Mouse (Mus musculus): ENCODE results near the gene Stpg4. TPM values are rescaled to one million over a fixed set of nuclear protein-coding genes. Genes with fewer than 3 reads are reported as not detected.

Stpg4 gene
- polyA plus RNA-seq, 1 experiment from 2014 or later = not detected

DNA sequence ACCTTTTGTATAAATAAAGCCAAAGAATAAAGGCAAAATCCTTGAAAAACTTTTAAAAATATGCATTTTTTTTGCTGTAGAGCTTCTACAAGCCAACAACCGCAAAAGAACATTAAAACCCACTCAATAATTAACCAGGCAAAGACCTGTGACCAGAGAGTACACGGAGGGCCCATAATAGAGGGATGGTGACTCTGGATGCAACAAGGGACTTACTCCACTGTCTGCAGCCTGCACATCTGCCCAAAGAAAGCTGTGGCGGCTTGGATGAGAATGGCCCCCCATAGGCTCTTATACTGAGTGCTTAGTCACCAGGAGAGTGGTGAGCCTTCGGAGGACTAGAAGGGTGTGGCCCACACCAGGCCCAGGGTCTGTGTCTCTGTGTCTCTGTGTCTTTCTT lies 24.1 kb downstream of the Stpg4 start:
- Histone ChIP-seq H3K4me1 (no peaks in the 10 kb centered on the region), H3K4me2 (replicated peaks) (no peak overlapping the region), H3K9me3 (no peaks in the 10 kb centered on the region), H3K36me3 (no peaks in the 10 kb centered on the region), H3K27ac (replicated peaks) (no peak overlapping the region), H3K4me3 (no peak overlapping the region), H3K27me3 (no peaks in the 10 kb centered on the region), H3K9ac (replicated peaks) (no peak overlapping the region)
- WGBS = 88% methylated on average over 4 of the region's 4 CpGs
- no peak for ATAC-seq (replicated peaks)

DNA sequence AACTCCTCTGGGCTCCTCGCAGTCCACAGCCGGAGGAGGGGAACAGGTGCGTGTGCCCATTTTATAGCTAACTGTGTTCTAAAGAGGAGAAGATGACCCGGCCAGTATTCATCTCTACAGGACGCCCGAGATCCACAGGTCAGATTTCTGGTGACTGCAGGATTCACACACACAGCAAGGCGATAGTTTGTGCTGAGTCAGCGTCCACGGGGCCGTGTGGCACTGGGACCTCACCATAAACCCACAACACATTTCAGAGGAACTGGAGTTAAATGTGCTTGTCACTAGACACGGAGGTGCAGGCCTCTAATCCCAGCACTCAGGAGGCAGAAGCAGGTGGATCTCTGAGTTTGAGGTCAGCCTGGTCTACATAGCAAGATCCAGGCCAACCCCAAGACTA lies 25.1 kb downstream of the Stpg4 start:
- Histone ChIP-seq H3K4me2 (replicated peaks) (no peak overlapping the region), H3K4me3 (no peak overlapping the region), H3K27ac (replicated peaks) (no peak overlapping the region), H3K36me3 (no peaks in the 10 kb centered on the region), H3K9me3 (no peaks in the 10 kb centered on the region), H3K9ac (replicated peaks) (no peak overlapping the region), H3K4me1 (no peaks in the 10 kb centered on the region), H3K27me3 (no peaks in the 10 kb centered on the region)
- ATAC-seq (replicated peaks) = no peak
- WGBS = 93% methylated on average over 11 of the region's 11 CpGs

DNA sequence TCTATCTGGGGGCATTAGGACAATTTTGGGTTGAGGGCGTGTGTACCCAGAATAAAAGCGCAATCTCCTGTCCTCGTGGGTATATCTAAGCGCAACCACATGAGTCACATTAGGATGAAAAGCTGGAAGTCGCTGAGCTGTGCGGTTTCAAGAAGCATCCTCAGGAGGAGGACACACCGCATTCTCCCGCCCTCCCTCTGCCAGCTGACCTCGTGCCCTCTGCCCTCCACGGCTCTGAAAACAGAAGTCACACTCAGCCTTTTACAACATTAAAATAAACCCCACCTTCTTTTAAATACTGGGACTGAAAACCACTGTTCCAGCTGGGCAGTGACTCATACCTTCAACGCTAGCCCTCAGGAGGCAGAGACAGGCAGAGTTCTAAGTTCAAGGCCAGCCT lies 30.5 kb downstream of the Stpg4 start:
- no peaks in the 10 kb centered on the region for H3K36me3 ChIP-seq
- no peak overlapping the region for H3K4me3 ChIP-seq
- no peaks in the 10 kb centered on the region for H3K9me3 ChIP-seq
- no peak overlapping the region for H3K4me2 ChIP-seq (replicated peaks)
- 86% methylated on average over 11 of the region's 11 CpGs for WGBS
- H3K27ac ChIP-seq (replicated peaks) = no peak overlapping the region
- no peaks in the 10 kb centered on the region for H3K4me1 ChIP-seq
- no peak for ATAC-seq (replicated peaks)
- H3K9ac ChIP-seq (replicated peaks) = no peak overlapping the region
- no peaks in the 10 kb centered on the region for H3K27me3 ChIP-seq

DNA sequence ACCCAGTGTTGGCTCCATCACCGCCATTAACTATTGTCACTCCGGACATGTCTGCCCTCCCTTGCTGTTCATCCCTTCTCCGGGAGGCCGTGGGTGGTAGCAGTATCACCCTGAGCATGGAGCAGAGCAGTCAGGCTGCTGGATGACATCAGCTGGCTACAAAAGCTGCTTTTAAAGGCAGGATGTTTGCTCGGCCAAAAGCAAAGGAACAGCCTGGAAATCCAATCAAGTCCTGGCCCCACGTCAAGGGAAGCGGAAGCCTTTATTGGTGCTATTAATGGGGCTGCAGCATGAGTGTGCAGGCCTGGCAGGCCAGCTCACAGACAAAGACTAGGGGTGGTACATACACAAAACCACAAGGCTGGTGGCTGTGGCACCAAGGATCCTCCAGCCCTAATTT lies 36.3 kb downstream of the Stpg4 start:
- Histone ChIP-seq H3K4me3 (no peak overlapping the region), H3K9me3 (no peaks in the 10 kb centered on the region), H3K4me2 (replicated peaks) (no peak overlapping the region), H3K36me3 (no peaks in the 10 kb centered on the region), H3K9ac (replicated peaks) (no peak overlapping the region), H3K27me3 (no peaks in the 10 kb centered on the region), H3K4me1 (peaks cover 9% of the 10 kb centered on the region), H3K27ac (replicated peaks) (0 out of 2 replicates have a peak overlapping the region, but pooled peaks have one; percentile 25)
- peak; percentile 62; the same call in 1 of the 2 replicates for ATAC-seq (replicated peaks)
- 45% methylated on average over 7 of the region's 7 CpGs for WGBS

DNA sequence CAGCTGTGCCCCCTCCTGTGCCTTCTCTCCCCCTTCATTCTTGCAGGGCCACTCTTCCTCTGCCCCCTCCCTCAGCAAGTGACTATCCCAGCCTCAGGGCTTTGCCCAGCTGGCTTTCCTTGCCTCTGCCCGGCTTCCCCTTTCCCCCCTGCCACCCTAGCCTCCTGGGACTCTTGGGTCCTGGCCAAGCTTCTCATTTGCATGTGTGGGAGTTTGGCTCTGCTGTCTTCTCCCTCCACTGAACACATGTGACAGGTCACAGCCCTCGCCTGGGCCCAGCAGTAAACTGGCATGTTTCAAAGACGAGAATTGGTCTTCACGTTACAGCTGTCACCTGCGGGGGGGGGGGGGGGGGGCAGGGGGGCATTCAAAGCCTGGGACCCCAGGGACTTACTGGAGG lies 40.5 kb downstream of the Stpg4 start:
- Histone ChIP-seq H3K4me2 (replicated peaks) (no peak overlapping the region), H3K4me1 (peaks cover 9% of the 10 kb centered on the region), H3K4me3 (no peak overlapping the region), H3K9ac (replicated peaks) (no peak overlapping the region), H3K9me3 (no peaks in the 10 kb centered on the region), H3K27ac (replicated peaks) (no peak overlapping the region), H3K27me3 (no peaks in the 10 kb centered on the region), H3K36me3 (no peaks in the 10 kb centered on the region)
- peak; percentile 55; the same call in 1 of the 2 replicates for ATAC-seq (replicated peaks)
- WGBS = 0% methylated on average over 4 of the region's 5 CpGs

DNA sequence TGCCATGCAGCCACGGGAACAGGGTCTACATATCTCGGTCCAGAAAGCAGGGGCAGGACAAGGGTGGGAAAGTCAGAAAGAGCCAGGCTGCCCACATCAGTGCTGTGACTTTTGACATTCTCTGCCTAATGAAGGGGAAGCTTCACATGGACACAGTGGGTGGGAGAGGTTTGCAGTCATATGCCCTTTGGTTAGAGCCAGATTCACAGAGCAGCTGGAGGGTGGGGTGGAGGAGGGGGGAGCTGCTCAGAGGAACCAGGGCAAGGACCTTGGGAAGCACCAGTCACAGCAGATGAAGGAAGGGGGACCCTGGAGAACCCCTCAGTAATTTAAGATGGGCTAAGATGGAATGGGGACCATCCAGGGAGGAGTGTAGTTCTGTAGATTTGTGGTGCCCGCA lies 41.7 kb downstream of the Stpg4 start:
- Histone ChIP-seq H3K4me1 (peaks cover 6% of the 10 kb centered on the region), H3K27me3 (no peaks in the 10 kb centered on the region), H3K36me3 (no peaks in the 10 kb centered on the region), H3K9ac (replicated peaks) (no peak overlapping the region), H3K27ac (replicated peaks) (no peak overlapping the region), H3K4me3 (no peak overlapping the region), H3K4me2 (replicated peaks) (no peak overlapping the region), H3K9me3 (no peaks in the 10 kb centered on the region)
- ATAC-seq (replicated peaks) = no peak
- 80% methylated on average over 3 of the region's 3 CpGs for WGBS

DNA sequence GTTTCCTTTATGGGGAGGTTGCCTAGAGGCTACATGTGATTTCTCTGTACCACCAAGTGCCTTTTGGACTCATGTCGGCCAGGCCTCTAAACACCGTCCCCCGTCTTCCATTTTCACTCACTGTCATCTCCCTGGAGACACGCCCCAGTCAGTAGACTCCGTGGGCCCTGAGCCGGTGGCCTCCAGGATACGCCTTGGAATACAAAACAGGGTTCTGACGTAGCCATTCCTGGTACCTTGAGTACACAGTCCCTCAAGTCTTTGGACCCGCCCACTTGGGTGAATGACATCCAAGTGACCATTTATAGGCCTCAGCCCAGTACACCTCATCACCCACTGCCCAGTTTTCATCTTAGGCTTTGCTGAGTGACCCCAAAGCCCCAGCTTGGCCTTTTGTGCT lies 46.9 kb downstream of the Stpg4 start:
- no peaks in the 10 kb centered on the region for H3K36me3 ChIP-seq
- no peak overlapping the region for H3K4me2 ChIP-seq (replicated peaks)
- no peak overlapping the region for H3K9ac ChIP-seq (replicated peaks)
- H3K27ac ChIP-seq (replicated peaks) = no peak overlapping the region
- peaks cover 31% of the 10 kb centered on the region for H3K4me1 ChIP-seq
- no peak for ATAC-seq (replicated peaks)
- no peaks in the 10 kb centered on the region for H3K27me3 ChIP-seq
- 88% methylated on average over 9 of the region's 9 CpGs for WGBS
- H3K4me3 ChIP-seq = no peak overlapping the region
- H3K9me3 ChIP-seq = no peaks in the 10 kb centered on the region

DNA sequence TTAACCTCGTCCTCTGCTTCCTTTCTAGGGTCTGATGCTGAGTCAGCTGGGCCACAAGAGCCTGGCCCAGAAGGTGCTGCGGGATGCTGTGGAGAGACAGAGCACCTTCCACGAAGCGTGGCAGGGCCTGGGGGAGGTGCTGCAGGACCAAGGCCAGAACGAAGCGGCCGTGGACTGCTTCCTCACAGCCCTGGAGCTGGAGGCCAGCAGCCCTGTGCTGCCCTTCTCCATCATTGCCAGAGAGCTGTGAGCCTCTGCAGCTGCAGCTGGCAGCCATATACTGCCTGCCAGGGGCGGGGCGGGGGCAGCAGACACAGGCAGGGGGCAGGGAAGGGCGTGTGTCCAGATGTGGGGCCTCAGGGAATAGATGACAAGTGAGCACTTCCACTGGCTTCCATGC lies 47.7 kb downstream of the Stpg4 start:
- H3K27me3 ChIP-seq = no peaks in the 10 kb centered on the region
- H3K4me2 ChIP-seq (replicated peaks) = no peak overlapping the region
- ATAC-seq (replicated peaks) = no peak
- H3K36me3 ChIP-seq = no peaks in the 10 kb centered on the region
- 66% methylated on average over 10 of the region's 10 CpGs for WGBS
- H3K4me1 ChIP-seq = peaks cover 31% of the 10 kb centered on the region
- H3K9ac ChIP-seq (replicated peaks) = no peak overlapping the region
- no peak overlapping the region for H3K4me3 ChIP-seq
- no peaks in the 10 kb centered on the region for H3K9me3 ChIP-seq
- 0 out of 2 replicates have a peak overlapping the region, but pooled peaks have one; percentile 3 for H3K27ac ChIP-seq (replicated peaks)

DNA sequence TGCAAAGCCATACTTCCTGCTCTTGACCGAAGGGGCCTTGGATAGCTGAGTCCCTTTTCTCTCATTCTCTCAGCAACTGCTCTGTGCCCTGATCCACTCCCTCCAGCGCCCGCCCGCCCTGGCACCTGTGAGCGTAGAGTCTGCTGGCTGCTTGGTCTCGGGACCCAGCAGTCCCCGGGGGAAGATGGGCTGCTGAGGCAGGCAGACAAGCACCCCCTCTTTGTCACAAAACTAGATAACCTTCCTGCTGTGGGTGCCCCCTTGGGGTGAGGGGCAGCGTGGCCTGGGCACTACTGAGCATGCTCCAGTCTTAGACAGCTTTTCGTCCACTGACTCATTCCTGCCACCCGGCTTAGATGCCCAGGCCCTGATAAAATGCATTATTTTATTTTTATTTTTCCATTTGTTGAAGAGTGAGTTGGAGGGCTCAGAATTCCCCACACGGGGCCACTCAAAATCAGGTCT lies 48.3 kb downstream of the Stpg4 start:
- Histone ChIP-seq H3K9me3 (no peaks in the 10 kb centered on the region), H3K36me3 (no peaks in the 10 kb centered on the region), H3K4me1 (peaks cover 31% of the 10 kb centered on the region), H3K9ac (replicated peaks) (no peak overlapping the region), H3K4me3 (no peak overlapping the region), H3K4me2 (replicated peaks) (no peak overlapping the region), H3K27ac (replicated peaks) (peak overlapping the region; percentile 68), H3K27me3 (no peaks in the 10 kb centered on the region)
- 75% methylated on average over 11 of the region's 11 CpGs for WGBS
- ATAC-seq (replicated peaks) = no peak; the same call in 1 of the 2 replicates

DNA sequence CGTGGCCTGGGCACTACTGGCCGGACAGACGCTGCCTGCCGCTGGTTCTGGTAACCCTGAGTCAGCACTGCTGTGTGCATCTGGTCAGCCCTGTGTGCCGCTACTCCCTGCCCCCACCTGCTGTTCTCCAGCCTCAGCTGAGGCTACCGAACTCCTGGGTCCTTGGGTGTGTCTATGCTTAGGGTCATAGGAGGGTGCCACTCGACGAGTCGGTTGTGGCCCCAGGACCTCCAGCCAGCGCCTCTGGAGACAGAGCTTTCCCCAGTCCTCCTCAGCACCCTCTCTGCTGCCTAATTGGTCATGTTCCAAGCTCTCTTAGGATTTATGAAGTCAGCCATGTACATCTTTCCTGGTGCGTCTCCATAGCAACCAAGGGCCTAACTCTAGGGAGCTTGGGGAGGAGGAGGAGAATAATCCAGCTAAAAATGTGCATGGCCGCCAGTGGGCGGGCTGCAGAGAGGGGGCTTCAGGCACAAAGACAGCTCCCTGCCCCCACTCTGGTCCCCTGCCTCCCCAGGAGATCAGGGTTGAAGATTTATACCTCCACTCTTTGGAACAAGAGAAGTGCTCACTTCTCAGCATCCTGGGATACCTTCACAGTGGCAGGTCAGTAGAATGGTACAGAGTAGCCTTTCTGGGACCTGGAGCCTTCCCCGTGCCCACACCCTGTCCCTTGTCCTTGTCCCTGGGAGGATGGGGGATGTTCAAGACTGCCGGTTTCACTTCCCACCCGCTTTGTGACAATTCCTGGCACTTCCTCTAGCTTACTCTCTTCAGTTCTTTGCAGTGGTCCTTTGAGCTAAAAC lies 49.0 kb downstream of the Stpg4 start:
- WGBS = 49% methylated on average over 16 of the region's 16 CpGs
- ATAC-seq (replicated peaks) = peak; percentile 68
- no peak overlapping the region for H3K4me2 ChIP-seq (replicated peaks)
- H3K27me3 ChIP-seq = no peaks in the 10 kb centered on the region
- H3K4me1 ChIP-seq = peaks cover 31% of the 10 kb centered on the region
- H3K9ac ChIP-seq (replicated peaks) = no peak overlapping the region
- no peak overlapping the region for H3K4me3 ChIP-seq
- H3K9me3 ChIP-seq = no peaks in the 10 kb centered on the region
- peak overlapping the region; percentile 68 for H3K27ac ChIP-seq (replicated peaks)
- no peaks in the 10 kb centered on the region for H3K36me3 ChIP-seq

DNA sequence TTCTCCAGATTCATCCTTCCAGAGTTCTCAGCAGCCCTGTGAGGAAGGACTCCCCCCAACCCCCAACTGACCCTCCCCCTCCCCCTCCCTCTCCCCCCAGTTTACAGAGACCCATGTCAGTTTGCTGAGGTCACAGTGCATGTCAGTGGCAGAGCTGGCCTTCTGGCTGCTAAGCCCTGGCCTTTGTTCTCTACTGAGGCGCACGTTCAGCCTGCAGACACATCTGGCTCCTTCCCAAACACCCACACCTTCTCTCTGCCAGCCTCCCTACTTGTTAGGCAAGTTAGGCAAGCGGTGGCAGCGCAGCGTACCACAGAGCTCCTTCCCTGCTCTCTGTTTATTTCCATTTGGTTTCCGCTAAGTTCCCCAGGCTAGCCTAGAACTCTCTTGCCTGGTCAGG lies 50.0 kb downstream of the Stpg4 start:
- H3K4me1 ChIP-seq = peaks cover 39% of the 10 kb centered on the region
- ATAC-seq (replicated peaks) = no peak
- no peaks in the 10 kb centered on the region for H3K9me3 ChIP-seq
- WGBS = 43% methylated on average over 6 of the region's 6 CpGs
- no peak overlapping the region for H3K4me3 ChIP-seq
- H3K27ac ChIP-seq (replicated peaks) = peak overlapping the region; percentile 68; the same call in 1 of the 2 replicates
- H3K36me3 ChIP-seq = no peaks in the 10 kb centered on the region
- no peak overlapping the region for H3K9ac ChIP-seq (replicated peaks)
- H3K4me2 ChIP-seq (replicated peaks) = no peak overlapping the region
- no peaks in the 10 kb centered on the region for H3K27me3 ChIP-seq

DNA sequence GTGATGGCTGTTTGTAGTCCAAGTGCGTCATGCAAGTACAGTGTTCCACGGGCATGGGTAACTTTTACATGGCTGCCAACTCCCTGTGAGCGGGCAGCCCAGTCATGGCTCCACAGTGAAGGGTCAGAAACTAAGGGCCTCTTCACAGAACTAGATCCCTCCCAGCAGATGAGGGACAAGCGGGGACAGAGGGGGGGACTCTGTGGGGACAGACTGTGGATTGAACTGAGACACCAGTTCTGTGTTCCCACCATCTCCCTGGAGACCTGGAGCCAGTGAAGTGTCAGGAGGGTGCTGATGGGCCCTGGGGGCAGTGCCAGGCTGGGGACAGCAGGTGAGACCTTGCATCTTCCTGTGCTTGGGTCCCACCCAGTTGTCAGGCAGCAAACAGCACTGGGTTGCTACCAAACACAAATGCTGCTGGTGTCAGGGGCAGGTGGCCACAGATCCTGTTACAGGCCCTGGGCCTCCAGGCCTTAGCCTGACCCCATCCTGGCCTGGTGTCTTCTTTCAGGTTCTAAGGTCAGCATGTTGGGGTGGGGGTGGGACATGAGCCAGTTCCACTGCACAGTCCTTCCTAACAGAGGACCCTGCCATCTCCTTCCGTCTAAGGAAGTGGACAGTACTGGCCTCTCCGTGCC lies 50.6 kb downstream of the Stpg4 start:
- Histone ChIP-seq H3K27me3 (no peaks in the 10 kb centered on the region), H3K4me2 (replicated peaks) (no peak overlapping the region), H3K4me3 (no peak overlapping the region), H3K27ac (replicated peaks) (no peak overlapping the region), H3K4me1 (peaks cover 45% of the 10 kb centered on the region), H3K36me3 (no peaks in the 10 kb centered on the region), H3K9ac (replicated peaks) (no peak overlapping the region), H3K9me3 (no peaks in the 10 kb centered on the region)
- no peak for ATAC-seq (replicated peaks)
- WGBS = 89% methylated on average over 6 of the region's 6 CpGs

Data from forebrain, embryonic 15.5 days (tissue).